Mouse (Mus musculus) spleen, adult 2 months (tissue): ENCODE measurements around the gene Mapk8ip2.

ENCODE experiments used
- CTCF ChIP-seq: fragments of 200-500 bp; IDR thresholded peaks from 2 replicates; pipeline ENCODE4 v1.5.1; 2011; ENCODE audit warnings: mild to moderate bottlenecking, inconsistent platforms; ENCODE audit not compliant: insufficient read depth, insufficient read length, insufficient replicate concordance; ENCODE audit errors: extremely low read depth
- POLR2A ChIP-seq: fragments of 200-500 bp; IDR thresholded peaks from 2 replicates; pipeline ENCODE4 v1.6.1; 2011; ENCODE audit warnings: low read depth, low read length, inconsistent platforms

DNA sequence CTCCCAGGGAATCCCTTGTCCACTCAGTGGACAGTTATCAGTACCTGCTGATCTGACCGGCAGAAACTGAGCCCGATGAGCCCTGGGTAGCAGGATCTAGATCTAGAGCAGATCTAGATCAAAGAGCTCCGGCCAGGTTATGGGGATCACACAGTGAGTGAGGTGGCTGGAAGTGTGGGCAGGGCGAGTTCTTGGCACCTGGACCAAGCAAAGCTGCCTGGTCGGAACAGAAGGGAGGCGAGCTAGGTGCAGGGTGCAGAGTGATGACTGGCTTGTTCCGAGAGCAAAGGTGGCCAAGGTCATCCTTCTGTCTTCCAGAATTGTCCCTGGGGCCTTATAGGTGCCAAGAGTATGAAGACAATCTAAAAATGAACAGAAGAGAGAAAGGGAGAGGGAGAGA lies 6.1 kb downstream of the Mapk8ip2 start:
- TF ChIP-seq CTCF: no peak
- TF ChIP-seq POLR2A: no peak
